Mouse (Mus musculus): ENCODE measurements at regions not wholly inside any gene's neighbourhood (a gene's known extent, or its start where the extent isn't known, plus 50 kb on each side); places are given as distances from the start of the nearest gene placed in this dataset.
A peak's percentile ranks its signal among the peaks of the same experiment; 100 is the strongest.
"Not testable (repeated sequence)": the region's sequence is repeated elsewhere in the genome, so short reads cannot be mapped to it uniquely, and the experiment has no call there.

DNA sequence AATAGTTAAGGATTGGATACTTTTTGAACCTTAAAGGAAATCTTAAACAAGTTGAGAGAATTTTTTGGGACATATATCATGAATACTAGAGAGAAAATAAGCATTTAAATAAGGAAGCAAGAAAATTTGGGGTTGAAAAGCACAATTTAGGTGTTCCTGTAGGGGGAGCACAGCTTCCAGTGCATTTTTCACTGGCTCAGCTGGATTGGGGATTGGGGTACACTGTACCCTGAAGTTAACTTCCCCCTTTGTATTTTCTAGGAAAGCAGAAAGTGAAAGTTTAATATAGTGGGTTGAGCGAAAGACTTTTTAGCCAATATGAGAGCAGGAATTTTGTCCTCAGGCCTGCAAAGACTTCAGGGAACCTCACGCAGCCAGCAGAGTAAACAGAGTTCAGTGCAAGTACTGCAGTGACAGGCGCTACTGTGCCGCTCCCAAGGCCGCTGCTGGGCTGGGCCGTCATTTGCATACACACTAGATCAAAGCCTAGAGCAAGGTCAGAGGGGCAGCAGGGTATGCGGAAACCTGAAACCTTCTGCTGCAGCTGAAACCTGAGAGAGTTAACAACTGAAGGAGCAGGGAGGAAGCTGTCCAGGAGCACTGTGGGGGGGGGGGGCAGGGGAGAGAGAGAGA, 1111.4 kb downstream of the H2al1n start:
- DNase-seq (ENCODE audit: low spot score in 2 of 2) = peak in 1 of 2 experiments; percentile 3

DNA sequence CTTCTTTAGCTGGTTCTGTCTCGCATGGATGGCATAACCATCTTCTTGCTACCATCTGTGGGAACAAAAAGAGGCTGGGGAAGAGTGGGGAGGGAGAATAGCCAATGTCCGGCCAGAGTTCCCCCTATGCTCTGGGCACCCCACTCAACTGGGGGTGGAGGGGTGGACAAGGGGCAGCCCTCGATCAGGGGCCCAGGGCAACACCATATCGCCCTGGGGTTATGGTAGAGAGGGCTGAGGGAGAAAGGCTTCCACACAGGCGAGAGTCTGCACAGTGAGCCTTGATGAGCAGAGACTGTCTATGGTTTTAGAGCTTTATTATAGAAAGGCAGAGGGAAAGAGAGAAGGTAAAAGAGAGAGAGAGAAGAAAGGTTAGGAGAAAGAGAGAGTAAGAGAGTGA, 1112.0 kb downstream of the H2al1n start:
- DNase-seq (ENCODE audit: low spot score in 2 of 2) = no peak

DNA sequence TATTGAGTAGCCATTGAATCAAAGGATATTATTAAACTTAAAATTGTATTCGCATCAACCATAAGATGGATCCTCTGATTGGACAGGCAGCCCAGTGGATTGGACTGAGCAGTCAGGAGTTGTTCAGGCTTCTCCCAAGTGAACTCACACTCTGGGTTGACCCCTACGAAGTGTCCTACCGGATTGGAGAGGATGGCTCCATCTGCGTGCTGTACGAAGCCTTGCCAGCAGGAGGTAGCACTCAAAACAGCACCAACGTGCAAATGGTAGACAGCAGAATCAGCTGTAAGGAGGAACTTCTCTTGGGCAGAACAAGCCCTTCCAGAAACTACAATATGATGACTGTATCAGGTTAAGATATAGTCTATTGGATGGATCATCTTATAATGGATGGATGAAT, 1154.2 kb downstream of the H2al1n start:
- DNase-seq (ENCODE audit: low spot score in 2 of 2) = not testable (repeated sequence)
